Mouse (Mus musculus) forebrain, embryonic 10.5 days (tissue): ENCODE data around the gene Fbxo36. TPM values are rescaled to one million over a fixed set of nuclear protein-coding genes. Genes with fewer than 3 reads are reported as not detected.

ENCODE experiments used
- DNase-seq: peaks from one replicate; pipeline ENCODE4 v3.0.0-alpha.2; 2017; ENCODE audit warnings: low spot score; ENCODE audit errors: extremely low spot score
- H3K27ac ChIP-seq: fragments of 300-500 bp; sonication (generic); 2 replicates; pipeline ENCODE4 v1.5.1; 2016; ENCODE audit warnings: mild to moderate bottlenecking
- H3K27me3 ChIP-seq: fragments of 300-500 bp; sonication (generic); 2 replicates; pipeline ENCODE4 v1.6.1; 2016; ENCODE audit warnings: mild to moderate bottlenecking; ENCODE audit not compliant: poor library complexity, severe bottlenecking
- H3K36me3 ChIP-seq: fragments of 300-500 bp; sonication (generic); replicated peaks from 2 replicates; pipeline ENCODE4 v1.6.1; 2016; ENCODE audit warnings: mild to moderate bottlenecking, moderate library complexity
- H3K4me1 ChIP-seq: fragments of 300-500 bp; sonication (generic); 2 replicates; pipeline ENCODE4 v1.6.1; 2016
- H3K4me3 ChIP-seq: fragments of 300-500 bp; sonication (generic); 2 replicates; pipeline ENCODE4 v1.5.1; 2016; ENCODE audit warnings: mild to moderate bottlenecking, moderate library complexity
- H3K9me3 ChIP-seq: fragments of 300-500 bp; sonication (generic); 2 replicates; pipeline ENCODE4 v1.6.1; 2016; ENCODE audit warnings: mild to moderate bottlenecking, moderate library complexity
- WGBS: fragments of 180-500 bp; shearing (Covaris S2); methylation state at CpG from one replicate; pipeline ENCODE4 v1.1.7; 2016; 5-methylcytosine and 5-hydroxymethylcytosine counted together
- polyA plus RNA-seq: library from polyadenylated mRNA; unstranded; fragments of >200 nt; fragmentation: Nextera tagmentation; extraction: Ambion mirVana; gene quantifications from 2 replicates; pipeline ENCODE4 v1.2.1, GENCODE M21; 2016

The Fbxo36 gene
- polyA plus RNA-seq, 1 experiment from 2014 or later = 10.2 TPM

DNA sequence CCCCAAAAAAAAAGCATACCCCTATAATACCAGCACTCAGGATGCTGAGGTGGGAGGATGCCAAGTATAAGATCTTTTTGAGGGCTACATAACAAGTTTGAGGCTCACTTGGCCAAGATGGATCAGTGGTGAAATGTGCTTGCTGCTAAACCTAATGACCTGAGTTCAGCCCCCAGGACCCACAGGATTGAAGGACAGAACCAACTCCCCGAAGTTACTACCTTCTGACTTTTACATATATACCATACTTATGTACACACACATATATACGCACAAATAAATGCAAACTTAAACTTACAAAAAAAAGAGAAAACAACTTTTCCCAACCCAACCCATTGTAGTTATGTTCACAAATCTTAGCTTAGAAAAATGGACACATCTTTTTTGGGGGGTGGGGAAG is 3.7 kb downstream of the Fbxo36 start:
- no peak for DNase-seq
- Histone ChIP-seq H3K4me1 (peaks cover 8% of the 10 kb centered on the region), H3K9me3 (no peaks in the 10 kb centered on the region), H3K27me3 (no peaks in the 10 kb centered on the region), H3K36me3 (peaks cover 14% of the 10 kb centered on the region), H3K4me3 (no peak overlapping the region), H3K27ac (no peak overlapping the region)
- WGBS = 96% methylated on average over 2 of the region's 2 CpGs

DNA sequence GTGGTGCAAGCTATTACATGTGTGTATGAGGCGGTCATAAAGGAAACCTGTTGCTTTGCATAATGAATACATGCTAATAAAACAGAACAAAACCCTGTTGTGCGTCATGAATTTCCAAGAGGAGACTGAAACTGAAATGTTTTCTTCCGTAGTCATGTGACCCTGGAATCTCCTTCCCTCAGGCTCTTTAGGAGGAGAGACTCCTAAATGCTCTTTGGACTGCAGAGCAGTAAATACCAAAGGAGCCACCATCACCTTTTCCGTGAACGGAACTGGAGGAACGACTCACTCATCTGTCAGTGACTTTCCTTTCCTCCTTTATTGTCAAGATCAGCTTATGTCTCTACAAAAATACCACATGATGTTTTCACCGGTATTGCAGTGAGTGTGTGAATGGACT is 8.1 kb downstream of the Fbxo36 start:
- Histone ChIP-seq H3K9me3 (no peaks in the 10 kb centered on the region), H3K4me1 (peaks cover 10% of the 10 kb centered on the region), H3K27me3 (no peaks in the 10 kb centered on the region), H3K36me3 (peaks cover 21% of the 10 kb centered on the region), H3K27ac (no peak overlapping the region), H3K4me3 (no peak overlapping the region)
- WGBS = 95% methylated on average over 7 of the region's 7 CpGs
- DNase-seq = no peak

DNA sequence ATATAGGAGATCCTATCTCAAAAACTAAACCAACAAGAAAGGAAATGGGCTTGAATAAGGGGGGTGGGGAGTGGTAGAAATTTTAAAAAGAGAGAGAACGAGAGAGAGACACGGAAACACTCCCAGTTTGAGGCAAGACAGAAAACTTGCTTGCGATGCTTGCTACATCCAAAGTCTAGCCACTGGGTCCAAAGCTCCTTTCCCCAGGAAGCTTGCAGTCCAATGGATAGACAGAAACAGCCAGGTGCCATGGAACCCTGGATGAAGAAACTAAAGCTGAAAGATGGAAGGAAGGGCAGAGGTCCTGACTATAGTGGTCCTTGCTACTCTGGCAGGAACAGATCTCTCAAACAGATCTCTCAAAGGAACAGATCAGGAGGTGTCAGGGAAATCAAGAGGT is 8.7 kb downstream of the Fbxo36 start:
- DNase-seq = no peak
- Histone ChIP-seq H3K9me3 (no peaks in the 10 kb centered on the region), H3K36me3 (peaks cover 16% of the 10 kb centered on the region), H3K4me3 (no peak overlapping the region), H3K27ac (no peak overlapping the region), H3K4me1 (peaks cover 10% of the 10 kb centered on the region), H3K27me3 (no peaks in the 10 kb centered on the region)
- 94% methylated on average over 3 of the region's 3 CpGs for WGBS

DNA sequence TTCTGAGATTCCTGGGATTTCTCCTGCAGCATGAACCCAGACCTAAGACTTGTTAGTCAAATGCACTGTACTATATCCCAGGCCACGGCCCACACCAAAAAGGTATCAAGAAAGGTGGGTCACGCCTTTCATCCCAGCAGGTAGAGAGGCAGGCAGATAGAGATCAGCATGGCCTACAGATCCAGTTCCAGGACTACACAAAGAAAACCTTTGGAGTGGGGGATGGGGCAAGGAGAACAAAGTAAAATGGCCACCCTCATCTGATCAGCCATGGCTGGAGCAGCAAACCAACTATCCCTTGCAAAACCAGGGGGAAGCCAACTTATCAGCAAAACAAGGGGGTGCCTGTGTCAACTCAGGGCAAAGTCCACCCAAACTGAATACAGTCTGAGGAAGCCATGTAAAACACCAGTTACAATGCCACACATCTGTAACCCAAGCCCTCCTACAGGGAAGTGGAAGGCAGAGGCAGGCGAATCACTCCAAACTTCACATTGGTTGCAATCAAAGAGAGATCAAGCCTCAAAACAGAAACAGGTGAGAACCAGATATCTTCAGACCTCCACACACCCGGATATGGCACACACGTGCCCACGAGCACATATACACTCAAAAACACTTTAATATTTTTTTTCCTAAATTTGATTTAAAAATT is 9.3 kb downstream of the Fbxo36 start:
- DNase-seq = no peak
- H3K4me1 ChIP-seq = peaks cover 10% of the 10 kb centered on the region
- H3K36me3 ChIP-seq = peaks cover 14% of the 10 kb centered on the region
- H3K9me3 ChIP-seq = no peaks in the 10 kb centered on the region
- no peak overlapping the region for H3K4me3 ChIP-seq
- no peak overlapping the region for H3K27ac ChIP-seq
- 94% methylated on average over 6 of the region's 6 CpGs for WGBS
- no peaks in the 10 kb centered on the region for H3K27me3 ChIP-seq

DNA sequence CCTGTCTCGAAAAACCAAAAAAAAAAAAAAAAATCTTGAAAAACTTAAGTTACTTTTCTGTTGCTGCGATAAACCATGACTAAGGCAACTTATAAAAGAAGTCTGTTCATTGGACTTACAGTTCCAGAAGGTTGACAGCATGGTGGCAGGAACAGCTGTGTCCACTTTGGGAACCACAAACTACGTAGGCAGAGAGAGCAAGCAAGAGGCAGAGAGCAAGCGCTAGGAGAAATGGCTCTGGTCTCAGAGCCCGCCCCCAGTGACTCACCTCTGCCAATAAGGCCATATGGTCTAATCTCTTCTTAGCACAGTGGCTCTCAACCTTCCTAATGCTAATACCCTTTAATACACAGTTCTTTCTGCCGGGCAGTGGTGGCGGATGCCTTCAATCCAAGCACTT is 10.2 kb downstream of the Fbxo36 start:
- Histone ChIP-seq H3K36me3 (peaks cover 14% of the 10 kb centered on the region), H3K9me3 (no peaks in the 10 kb centered on the region), H3K27ac (no peak overlapping the region), H3K4me3 (no peak overlapping the region), H3K4me1 (peaks cover 10% of the 10 kb centered on the region), H3K27me3 (no peaks in the 10 kb centered on the region)
- DNase-seq = no peak
- WGBS = 90% methylated on average over 7 of the region's 7 CpGs

DNA sequence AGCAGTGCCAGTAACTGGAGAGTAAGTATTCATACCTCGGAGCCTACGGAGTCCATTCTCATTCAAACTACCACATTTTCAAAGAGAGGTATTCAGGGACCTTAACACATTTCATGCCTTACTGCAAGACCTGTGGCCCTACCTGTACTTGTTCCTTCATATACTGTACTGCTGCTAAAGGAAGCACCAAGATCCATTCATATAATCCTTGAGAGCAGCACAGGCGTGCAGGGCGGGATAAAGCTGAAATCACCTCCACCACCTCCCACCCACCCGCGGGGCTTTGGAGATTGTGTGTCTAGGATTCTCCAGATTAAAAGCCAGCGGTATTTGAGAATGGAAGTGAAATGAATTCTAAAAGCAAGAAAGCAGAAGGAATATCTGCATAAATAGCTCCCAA is 10.8 kb downstream of the Fbxo36 start:
- Histone ChIP-seq H3K4me1 (peaks cover 10% of the 10 kb centered on the region), H3K27ac (no peak overlapping the region)
- WGBS = 91% methylated on average over 7 of the region's 7 CpGs

DNA sequence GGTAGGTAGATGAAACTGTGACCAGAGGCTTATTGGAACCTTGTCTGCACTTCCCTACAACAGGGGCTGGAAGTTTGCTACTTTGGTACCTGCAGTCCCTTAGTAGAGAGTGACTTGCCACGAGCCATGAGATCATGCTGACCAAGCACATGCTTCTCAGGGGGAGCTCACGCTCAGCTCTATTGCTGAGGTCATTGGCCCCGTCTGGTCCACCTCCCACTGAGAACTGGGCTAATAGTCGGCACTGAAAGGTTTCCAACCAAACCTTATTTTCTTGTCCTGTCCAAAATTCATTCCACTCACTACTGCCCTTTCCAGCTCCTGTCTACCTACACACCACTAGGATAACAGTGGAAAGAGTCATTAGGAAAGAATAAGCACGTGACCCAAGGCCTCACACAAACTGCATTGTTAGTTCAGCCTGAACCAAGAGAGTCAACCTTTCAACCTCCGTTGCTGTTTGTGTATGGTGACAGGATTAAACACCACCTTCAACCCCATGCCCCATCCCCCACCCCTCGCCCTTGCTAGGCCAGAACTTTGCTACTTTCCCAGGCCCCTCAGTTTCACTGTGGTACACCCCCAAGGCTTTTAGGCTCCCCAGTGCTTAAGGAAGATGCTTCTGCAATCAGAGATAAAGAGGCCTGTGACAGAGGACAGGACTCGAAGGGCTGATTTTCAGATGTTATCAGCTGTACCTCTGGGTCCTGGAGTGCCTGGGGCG is 12.0 kb downstream of the Fbxo36 start:
- 27% methylated on average over 9 of the region's 9 CpGs for WGBS

More for the DNA sequence above, 10.8 kb downstream of the Fbxo36 start:
- Histone ChIP-seq H3K9me3 (no peaks in the 10 kb centered on the region), H3K27me3 (no peaks in the 10 kb centered on the region), H3K36me3 (peaks cover 14% of the 10 kb centered on the region), H3K4me3 (no peak overlapping the region)
- DNase-seq = no peak

DNA sequence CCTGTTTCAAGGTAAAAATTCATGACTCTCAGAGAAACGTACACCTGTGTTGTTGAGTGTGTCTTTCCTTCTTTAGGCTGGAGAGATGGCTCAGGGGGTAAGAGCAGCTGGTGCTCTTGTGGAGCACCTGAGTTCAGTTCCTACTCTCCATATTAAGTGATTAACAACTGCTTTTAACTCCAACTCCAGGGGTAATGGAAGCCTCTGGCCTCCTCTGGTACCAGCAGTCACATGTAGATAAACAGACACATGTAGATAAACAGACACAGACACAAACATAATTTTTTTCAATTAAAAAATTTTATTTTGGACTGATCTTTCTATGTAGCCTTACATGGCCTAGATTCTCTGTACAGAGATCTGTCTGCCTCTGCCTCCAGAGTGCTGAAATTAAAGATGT is 14.1 kb downstream of the Fbxo36 start:
- WGBS = 87% methylated on average over 1 of the region's 1 CpGs
- no peaks in the 10 kb centered on the region for H3K27me3 ChIP-seq
- no peak overlapping the region for H3K27ac ChIP-seq
- H3K4me1 ChIP-seq = peaks cover 10% of the 10 kb centered on the region
- no peak for DNase-seq
- H3K4me3 ChIP-seq = no peak overlapping the region
- H3K36me3 ChIP-seq = peaks cover 4% of the 10 kb centered on the region; the same call in 1 of the 2 replicates
- H3K9me3 ChIP-seq = no peaks in the 10 kb centered on the region

More for the DNA sequence above, 12.0 kb downstream of the Fbxo36 start:
- H3K4me1 ChIP-seq = peaks cover 10% of the 10 kb centered on the region
- H3K27me3 ChIP-seq = no peaks in the 10 kb centered on the region
- no peak for DNase-seq
- peaks cover 14% of the 10 kb centered on the region for H3K36me3 ChIP-seq
- no peak overlapping the region for H3K4me3 ChIP-seq
- no peaks in the 10 kb centered on the region for H3K9me3 ChIP-seq
- H3K27ac ChIP-seq = 0 out of 2 replicates have a peak overlapping the region, but pooled peaks have one; percentile 11

DNA sequence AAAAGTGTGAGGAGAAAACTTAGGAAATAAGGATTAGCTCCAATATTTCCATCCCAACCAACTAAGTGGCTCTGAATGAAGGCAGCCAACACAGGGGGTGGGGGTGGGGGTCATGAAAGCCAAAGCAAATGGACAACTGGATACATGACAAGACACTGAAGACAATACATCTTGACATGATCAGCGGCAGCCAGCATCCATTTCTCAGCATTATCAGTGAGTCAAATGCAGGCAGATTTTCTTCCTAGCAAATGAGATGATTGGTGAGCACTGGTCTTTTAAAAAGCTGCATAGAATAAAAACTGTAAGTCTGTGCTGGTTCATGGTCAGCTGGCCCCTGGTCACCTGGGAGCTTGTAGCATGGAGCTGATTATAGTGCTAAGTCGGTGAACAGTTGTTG is 15.3 kb downstream of the Fbxo36 start:
- Histone ChIP-seq H3K4me1 (peaks cover 10% of the 10 kb centered on the region), H3K36me3 (no peaks in the 10 kb centered on the region), H3K9me3 (no peaks in the 10 kb centered on the region), H3K27ac (no peak overlapping the region), H3K27me3 (no peaks in the 10 kb centered on the region), H3K4me3 (no peak overlapping the region)
- 92% methylated on average over 2 of the region's 2 CpGs for WGBS
- DNase-seq = no peak

DNA sequence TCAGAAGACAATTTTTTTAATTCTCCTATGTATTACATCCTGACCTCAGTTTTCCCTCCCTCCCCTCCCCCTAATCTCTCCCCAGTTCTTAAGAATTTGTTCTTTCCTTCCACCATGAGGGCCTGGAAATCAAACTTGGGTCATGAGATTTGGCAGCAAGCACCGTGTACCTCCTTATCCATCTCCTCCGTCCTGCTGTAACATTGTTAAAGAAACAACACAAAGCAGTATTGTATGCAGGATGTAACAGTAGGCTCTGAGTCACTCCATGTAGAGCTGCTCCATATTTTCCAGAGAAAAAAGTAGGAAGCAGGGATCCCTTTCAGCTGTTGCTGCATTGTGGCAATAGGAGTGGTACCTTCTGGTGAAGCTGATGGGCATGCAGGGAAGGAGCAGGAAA is 16.1 kb downstream of the Fbxo36 start:
- H3K4me1 ChIP-seq = peaks cover 10% of the 10 kb centered on the region
- H3K4me3 ChIP-seq = no peak overlapping the region
- no peak overlapping the region for H3K27ac ChIP-seq
- DNase-seq = no peak
- no peaks in the 10 kb centered on the region for H3K36me3 ChIP-seq
- H3K9me3 ChIP-seq = no peaks in the 10 kb centered on the region
- H3K27me3 ChIP-seq = no peaks in the 10 kb centered on the region
- WGBS = 84% methylated on average over 2 of the region's 2 CpGs

DNA sequence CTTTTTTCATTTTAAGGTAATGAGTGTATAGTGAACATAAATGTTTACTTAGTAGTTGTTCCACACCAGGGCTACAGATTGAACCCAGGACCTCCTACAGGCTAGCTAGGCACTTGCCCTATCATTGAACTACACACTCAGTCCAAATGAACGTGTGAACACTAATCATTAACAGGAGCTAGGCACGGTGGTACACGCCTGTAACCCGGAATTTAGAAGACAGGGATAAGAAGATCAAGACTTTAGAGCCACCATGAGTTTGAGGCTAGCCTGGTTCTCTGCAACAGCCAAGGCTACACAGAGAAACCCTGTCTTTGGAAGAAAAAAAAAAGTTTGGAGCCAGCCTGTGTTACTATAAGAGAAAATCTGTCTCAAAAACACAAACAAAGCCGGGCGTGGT is 20.0 kb downstream of the Fbxo36 start:
- WGBS = 92% methylated on average over 6 of the region's 6 CpGs

DNA sequence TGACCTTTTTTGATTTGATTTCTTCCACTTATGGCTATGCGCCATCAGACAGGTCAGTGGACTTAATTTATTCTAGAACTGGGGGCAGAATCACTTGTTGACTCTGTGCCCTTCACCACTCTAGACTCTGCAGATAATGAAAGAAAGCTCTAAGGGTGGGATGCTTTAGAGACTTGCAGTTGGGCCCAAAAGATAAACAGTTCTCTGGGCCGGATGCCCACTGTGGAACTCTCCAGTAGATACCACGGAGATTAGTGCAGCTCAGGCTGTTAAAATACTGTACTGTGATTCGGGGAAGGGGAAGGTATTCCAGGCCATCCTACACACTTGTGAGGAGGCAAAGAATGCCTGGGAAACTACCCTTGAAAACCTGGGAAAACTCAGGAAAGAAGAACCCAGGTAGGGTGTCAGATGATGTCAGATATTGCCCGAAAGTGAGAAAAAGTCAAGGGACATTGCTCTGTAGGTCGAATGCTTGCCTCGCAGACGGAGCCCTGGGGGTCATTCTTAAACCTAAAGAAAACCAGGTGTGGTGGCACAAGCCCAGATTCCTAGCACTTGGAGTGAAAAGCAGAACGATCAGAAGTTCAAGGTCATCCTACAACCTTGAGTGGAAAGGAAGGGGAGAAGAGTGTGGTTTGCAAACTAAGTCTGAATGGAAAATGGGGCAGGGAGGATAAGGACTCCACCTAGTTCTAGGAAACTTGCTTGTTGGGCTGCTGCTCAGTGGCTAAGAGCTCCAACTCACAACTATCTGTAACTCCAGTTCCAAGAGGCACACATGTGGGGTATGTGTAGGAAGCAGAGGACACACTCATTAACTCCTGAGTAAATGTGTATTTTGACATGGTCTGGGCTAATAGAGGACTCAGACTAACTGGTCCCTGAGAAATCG is 21.0 kb downstream of the Fbxo36 start:
- no peaks in the 10 kb centered on the region for H3K4me1 ChIP-seq
- H3K27ac ChIP-seq = no peak overlapping the region
- no peaks in the 10 kb centered on the region for H3K36me3 ChIP-seq
- DNase-seq = no peak
- no peak overlapping the region for H3K4me3 ChIP-seq
- 84% methylated on average over 10 of the region's 10 CpGs for WGBS
- H3K9me3 ChIP-seq = no peaks in the 10 kb centered on the region
- no peaks in the 10 kb centered on the region for H3K27me3 ChIP-seq

More for the DNA sequence above, 20.0 kb downstream of the Fbxo36 start:
- no peak overlapping the region for H3K27ac ChIP-seq
- no peaks in the 10 kb centered on the region for H3K27me3 ChIP-seq
- no peak for DNase-seq
- H3K4me1 ChIP-seq = no peaks in the 10 kb centered on the region
- H3K36me3 ChIP-seq = no peaks in the 10 kb centered on the region
- H3K9me3 ChIP-seq = no peaks in the 10 kb centered on the region
- no peak overlapping the region for H3K4me3 ChIP-seq

DNA sequence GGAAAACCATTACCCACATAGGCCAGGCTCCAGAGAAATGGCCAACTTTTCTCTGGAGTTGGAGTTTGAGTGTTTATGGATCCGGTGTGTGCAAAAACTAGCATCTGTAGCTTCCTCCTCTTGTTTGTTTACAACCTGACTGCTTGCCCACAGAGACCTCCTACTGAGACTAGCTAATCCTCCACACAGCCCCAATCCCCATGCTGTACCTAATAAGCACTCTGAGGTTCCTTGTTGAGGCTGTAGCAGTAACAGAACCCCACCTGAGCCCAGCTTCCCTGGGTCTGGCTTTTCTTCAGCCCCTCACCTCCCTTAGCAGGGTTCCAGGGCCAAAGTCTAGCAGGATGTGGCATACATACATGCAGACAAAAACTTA is 21.6 kb downstream of the Fbxo36 start:
- Histone ChIP-seq H3K27ac (no peak overlapping the region), H3K36me3 (no peaks in the 10 kb centered on the region), H3K4me3 (no peak overlapping the region), H3K4me1 (no peaks in the 10 kb centered on the region), H3K27me3 (no peaks in the 10 kb centered on the region), H3K9me3 (no peaks in the 10 kb centered on the region)
- DNase-seq = no peak
- WGBS = 63% methylated on average over 1 of the region's 1 CpGs
